Mouse (Mus musculus): Measurements from ENCODE around the gene Ppp2r5a.
A peak's percentile ranks its signal among the peaks of the same experiment; 100 is the strongest.

The Ppp2r5a gene

GRCm38 (mm10) chr1:191418936-191419335 lies 15.9 kb upstream of the Ppp2r5a start:
- DNase-seq (ENCODE audit: low spot score) = no peak

GRCm38 (mm10) chr1:191417111-191417510 lies 14.0 kb upstream of the Ppp2r5a start:
- no peak for DNase-seq (ENCODE audit: low spot score)

- no peak for DNase-seq (ENCODE audit: low spot score)
Measured at GRCm38 (mm10) chr1:191416611-191417010, 13.5 kb upstream of the Ppp2r5a start.

- no peak for DNase-seq (ENCODE audit: low spot score)
Measured at GRCm38 (mm10) chr1:191414432-191414831, 11.4 kb upstream of the Ppp2r5a start.

- DNase-seq (ENCODE audit: low spot score) = no peak
Measured at GRCm38 (mm10) chr1:191413691-191414415, 10.8 kb upstream of the Ppp2r5a start.

GRCm38 (mm10) chr1:191410294-191411036 lies 7.4 kb upstream of the Ppp2r5a start:
- no peak for DNase-seq (ENCODE audit: low spot score)

GRCm38 (mm10) chr1:191407246-191407645 lies 4.2 kb upstream of the Ppp2r5a start:
- no peak for DNase-seq (ENCODE audit: low spot score)

- no peak for DNase-seq (ENCODE audit: low spot score)
Measured at GRCm38 (mm10) chr1:191406516-191406915, 3.4 kb upstream of the Ppp2r5a start.

GRCm38 (mm10) chr1:191404721-191405329 lies 1.8 kb upstream of the Ppp2r5a start:
- DNase-seq (ENCODE audit: low spot score) = no peak

- no peak for DNase-seq (ENCODE audit: low spot score)
Measured at GRCm38 (mm10) chr1:191404301-191404700, 1.2 kb upstream of the Ppp2r5a start.

- DNase-seq (ENCODE audit: low spot score) = no peak
Measured at GRCm38 (mm10) chr1:191402506-191402905, 566 bp downstream of the Ppp2r5a start.

GRCm38 (mm10) chr1:191396897-191397849 lies 5.9 kb downstream of the Ppp2r5a start:
- peak; percentile 99 for DNase-seq (ENCODE audit: low spot score)

GRCm38 (mm10) chr1:191396446-191396845 lies 6.6 kb downstream of the Ppp2r5a start:
- peak; percentile 61 for DNase-seq (ENCODE audit: low spot score)

- peak; percentile 63 for DNase-seq (ENCODE audit: low spot score)
Measured at GRCm38 (mm10) chr1:191395871-191396433, 7.1 kb downstream of the Ppp2r5a start.

GRCm38 (mm10) chr1:191395200-191395599 lies 7.9 kb downstream of the Ppp2r5a start:
- no peak for DNase-seq (ENCODE audit: low spot score)

GRCm38 (mm10) chr1:191394126-191394525 lies 8.9 kb downstream of the Ppp2r5a start:
- no peak for DNase-seq (ENCODE audit: low spot score)

- no peak for DNase-seq (ENCODE audit: low spot score)
Measured at GRCm38 (mm10) chr1:191393536-191393935, 9.5 kb downstream of the Ppp2r5a start.

- DNase-seq (ENCODE audit: low spot score) = peak; percentile 82
Measured at GRCm38 (mm10) chr1:191391311-191391710, 11.8 kb downstream of the Ppp2r5a start.

- no peak for DNase-seq (ENCODE audit: low spot score)
Measured at GRCm38 (mm10) chr1:191384786-191385430, 18.2 kb downstream of the Ppp2r5a start.

GRCm38 (mm10) chr1:191381955-191382736 lies 20.9 kb downstream of the Ppp2r5a start:
- DNase-seq (ENCODE audit: low spot score) = no peak

Measured in retina, embryonic 14.5 days (tissue).